Mouse (Mus musculus) right cerebral cortex, postnatal 36 days (tissue): ENCODE measurements around the gene Dzip1.

Experiments
- DNase-seq, 2 experiments: peaks; one replicate each; pipeline ENCODE4 v3.0.0; 2022; ENCODE audit warnings: low spot score in 2 of 2, mixed read lengths in 1 of 2

Gene Dzip1

GRCm38 (mm10) chr14:118874126-118874525 lies 51.1 kb downstream of the Dzip1 start:
- DNase-seq, result no peak

GRCm38 (mm10) chr14:118869712-118870111 lies 55.5 kb downstream of the Dzip1 start:
- DNase-seq, result no peak

GRCm38 (mm10) chr14:118868102-118868724 lies 57.0 kb downstream of the Dzip1 start:
- DNase-seq, result peak in 1 of 2 experiments; percentile 16

- no peak for DNase-seq
Observed at GRCm38 (mm10) chr14:118867366-118867765, 57.9 kb downstream of the Dzip1 start.

GRCm38 (mm10) chr14:118866014-118866811 lies 59.0 kb downstream of the Dzip1 start:
- DNase-seq, result no peak

GRCm38 (mm10) chr14:118864905-118865304 lies 60.4 kb downstream of the Dzip1 start:
- no peak for DNase-seq

GRCm38 (mm10) chr14:118862253-118862652 lies 63.0 kb downstream of the Dzip1 start:
- no peak for DNase-seq

- no peak for DNase-seq
Observed at GRCm38 (mm10) chr14:118858318-118858717, 66.9 kb downstream of the Dzip1 start.

GRCm38 (mm10) chr14:118856563-118856962 lies 68.7 kb downstream of the Dzip1 start:
- no peak for DNase-seq

GRCm38 (mm10) chr14:118855141-118855800 lies 70.0 kb downstream of the Dzip1 start:
- no peak for DNase-seq

GRCm38 (mm10) chr14:118854371-118855114 lies 70.7 kb downstream of the Dzip1 start:
- DNase-seq, result no peak

GRCm38 (mm10) chr14:118851496-118852107 lies 73.7 kb downstream of the Dzip1 start:
- no peak for DNase-seq

- no peak for DNase-seq
Observed at GRCm38 (mm10) chr14:118850696-118851035, 74.6 kb downstream of the Dzip1 start.

- no peak for DNase-seq
Observed at GRCm38 (mm10) chr14:118850011-118850695, 75.1 kb downstream of the Dzip1 start.

- no peak for DNase-seq
Observed at GRCm38 (mm10) chr14:118848171-118848570, 77.1 kb downstream of the Dzip1 start.

GRCm38 (mm10) chr14:118846834-118847233 lies 78.4 kb downstream of the Dzip1 start:
- no peak for DNase-seq

- no peak for DNase-seq
Observed at GRCm38 (mm10) chr14:118842353-118842752, 82.9 kb downstream of the Dzip1 start.

GRCm38 (mm10) chr14:118840027-118840426 lies 85.2 kb downstream of the Dzip1 start:
- DNase-seq, result no peak

GRCm38 (mm10) chr14:118839416-118839815 lies 85.8 kb downstream of the Dzip1 start:
- DNase-seq, result no peak

- no peak for DNase-seq
Observed at GRCm38 (mm10) chr14:118838556-118839120, 86.6 kb downstream of the Dzip1 start.

- no peak for DNase-seq
Observed at GRCm38 (mm10) chr14:118836754-118837153, 88.5 kb downstream of the Dzip1 start.
